Comparison of ENCODE assay signal across 20 mouse cellular contexts in genomic region chr17:5653981-5654380, GRCm38 (mm10).
DNase-seq lines count a peak whose midpoint lies in the region; ATAC-seq lines count a peak whose summit lies in the region.
"Had no signal": no experiment of that assay in that cellular context is flagged by ENCODE, and none has a peak within 500 bp of the region (broad histone marks: within the 10 kb centered on the region; RNA-seq: fewer than 3 reads in every experiment).

No protein-coding gene starts in this region.

- WGBS in heart, embryonic 11.5 days (ENCODE audit: insufficient replicate concordance), result 81% methylated on average over 9 of the region's 9 CpGs

- peak; percentile 93 for DNase-seq in heart, adult 11 months
- peak; percentile 22 to 32 for DNase-seq in layer of hippocampus, postnatal 10 days (ENCODE audit: low spot score in 2 of 2)
- DNase-seq in layer of hippocampus, adult 9-10 months (ENCODE audit: low spot score), result no peak
- peak; percentile 20 for DNase-seq in gastrocnemius, postnatal 10 days
- peak; percentile 9 for DNase-seq in heart, postnatal 4 days
- DNase-seq in spleen, adult 12 weeks (ENCODE audit: low spot score), result no peak
- DNase-seq: cerebellum, adult 11 months; kidney, adult 11 months; layer of hippocampus, adult 9-11 months; liver, embryonic 13.5 days; lung, embryonic 14.5 days; right cerebral cortex, adult 18-20 months; thymus, postnatal 14 days had no signal

- no peak overlapping the region for H3K9ac ChIP-seq in heart, embryonic 11.5 days (ENCODE audit: low read depth, low read length)
- H3K9ac ChIP-seq: embryonic facial prominence, embryonic 15.5 days; limb, embryonic 13.5 days; liver, embryonic 13.5 days; lung, embryonic 14.5 days; midbrain, embryonic 12.5 days; neural tube, embryonic 12.5 days had no signal

- H3K27me3 ChIP-seq in heart, embryonic 11.5 days (ENCODE audit: control insufficient read depth, insufficient read depth, low read length), result no peaks in the 10 kb centered on the region
- H3K27me3 ChIP-seq: embryonic facial prominence, embryonic 15.5 days; limb, embryonic 13.5 days; liver, embryonic 13.5 days; neural tube, embryonic 12.5 days had no signal

- H3K27ac ChIP-seq in heart, embryonic 11.5 days (ENCODE audit: low read depth, low read length), result no peak overlapping the region
- H3K27ac ChIP-seq: embryonic facial prominence, embryonic 15.5 days; kidney, postnatal 0 days; limb, embryonic 13.5 days; liver, embryonic 13.5 days; macrophage; midbrain, embryonic 12.5 days; neural tube, embryonic 12.5 days had no signal

- no peaks in the 10 kb centered on the region for H3K9me3 ChIP-seq in heart, embryonic 11.5 days (replicated peaks; ENCODE audit: control insufficient read depth, low read length)
- H3K9me3 ChIP-seq: embryonic facial prominence, embryonic 15.5 days; limb, embryonic 13.5 days; liver, embryonic 13.5 days; midbrain, embryonic 12.5 days; neural tube, embryonic 12.5 days had no signal

- no peaks in the 10 kb centered on the region for H3K4me1 ChIP-seq in heart, embryonic 11.5 days (ENCODE audit: control insufficient read depth, insufficient read depth, low read length)
- H3K4me1 ChIP-seq: embryonic facial prominence, embryonic 15.5 days; liver, embryonic 13.5 days; midbrain, embryonic 12.5 days; neural tube, embryonic 12.5 days had no signal

- H3K36me3 ChIP-seq in heart, embryonic 11.5 days (ENCODE audit: control insufficient read depth, insufficient read depth, low read length), result no peaks in the 10 kb centered on the region
- H3K36me3 ChIP-seq: embryonic facial prominence, embryonic 15.5 days; limb, embryonic 13.5 days; midbrain, embryonic 12.5 days; neural tube, embryonic 12.5 days had no signal

- H3K4me3 ChIP-seq in heart, embryonic 11.5 days (ENCODE audit: low read depth, low read length), result no peak overlapping the region
- H3K4me3 ChIP-seq: embryonic facial prominence, embryonic 15.5 days; limb, embryonic 13.5 days; liver, embryonic 13.5 days; midbrain, embryonic 12.5 days; neural tube, embryonic 12.5 days had no signal

- no peak for ATAC-seq in heart, embryonic 11.5 days (replicated peaks; ENCODE audit: insufficient number of reproducible peaks, low FRiP score, low TSS enrichment)

- H3K4me2 ChIP-seq in heart, embryonic 11.5 days, result no peak overlapping the region
- H3K4me2 ChIP-seq: embryonic facial prominence, embryonic 15.5 days; limb, embryonic 13.5 days; liver, embryonic 13.5 days; lung, embryonic 14.5 days; midbrain, embryonic 12.5 days; neural tube, embryonic 12.5 days had no signal

Comparison
In these comparisons a context has a peak if more than half of its experiments do, and no peak if none do; other contexts are left out.
1. DNase-seq: peak in heart, adult 11 months (single experiment), layer of hippocampus, postnatal 10 days (2 of 2), gastrocnemius, postnatal 10 days (single experiment) and heart, postnatal 4 days (single experiment); none in layer of hippocampus, adult 9-10 months (single experiment) and spleen, adult 12 weeks (single experiment).